Mouse (Mus musculus) macrophage (primary cell): ENCODE results near the gene Spen. TPM values are rescaled to one million over a fixed set of nuclear protein-coding genes. Genes with fewer than 3 reads are reported as not detected.
A peak's percentile ranks its signal among the peaks of the same experiment; 100 is the strongest.

Experiments
- H3K27ac ChIP-seq: fragments of 350-480 bp; formaldehyde crosslinking; 2 replicates; pipeline ENCODE4 v1.9.0; 2021
- H3K36me3 ChIP-seq: fragments of 350-480 bp; formaldehyde crosslinking; 2 replicates; pipeline ENCODE4 v1.9.0; 2021; ENCODE audit errors: inconsistent target
- H3K4me3 ChIP-seq: fragments of 350-480 bp; formaldehyde crosslinking; 2 replicates; pipeline ENCODE4 v1.9.0; 2021; ENCODE audit errors: inconsistent target
- H3K79me2 ChIP-seq: fragments of 350-480 bp; formaldehyde crosslinking; 2 replicates; pipeline ENCODE4 v1.9.0; 2021; ENCODE audit errors: inconsistent target
- WGBS: methylation state at CpG from one replicate; pipeline ENCODE4 v1.1.7; 2026; ENCODE audit warnings: inconsistent platforms; ENCODE audit not compliant: missing documents; 5-methylcytosine and 5-hydroxymethylcytosine counted together
- polyA plus RNA-seq: library from polyadenylated mRNA; stranded (reverse); fragments of 250-400 nt; gene quantifications from 3 replicates; pipeline ENCODE4 v1.2.4, GENCODE M21; 2018; ENCODE audit warnings: inconsistent platforms

The Spen gene
- polyA plus RNA-seq, 1 experiment from 2014 or later, result 31.4 TPM

DNA sequence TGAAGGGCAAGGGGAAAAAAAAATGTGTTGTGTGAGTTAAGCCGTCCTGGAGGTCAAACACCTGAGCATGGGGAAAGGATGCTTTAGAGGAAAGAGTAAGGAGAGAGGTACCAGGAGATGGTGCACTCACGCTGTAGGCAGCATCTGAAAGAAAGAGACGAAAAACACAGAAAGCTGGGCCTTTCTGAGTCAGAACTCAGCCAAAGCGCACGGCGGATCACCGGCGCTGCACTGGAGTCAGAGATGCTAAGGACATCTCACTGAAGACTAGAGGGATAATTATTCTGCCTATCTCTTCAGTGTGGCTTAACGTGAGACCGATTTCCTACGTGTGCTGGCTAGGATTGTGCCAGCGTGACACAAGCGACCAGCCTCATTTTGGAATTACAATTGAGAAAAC lies 110.5 kb downstream of the Spen start:
- no peaks in the 10 kb centered on the region for H3K36me3 ChIP-seq
- H3K4me3 ChIP-seq, result no peak overlapping the region
- no peaks in the 10 kb centered on the region for H3K79me2 ChIP-seq
- no peak overlapping the region for H3K27ac ChIP-seq
- WGBS, result 97% methylated on average over 13 of the region's 13 CpGs

DNA sequence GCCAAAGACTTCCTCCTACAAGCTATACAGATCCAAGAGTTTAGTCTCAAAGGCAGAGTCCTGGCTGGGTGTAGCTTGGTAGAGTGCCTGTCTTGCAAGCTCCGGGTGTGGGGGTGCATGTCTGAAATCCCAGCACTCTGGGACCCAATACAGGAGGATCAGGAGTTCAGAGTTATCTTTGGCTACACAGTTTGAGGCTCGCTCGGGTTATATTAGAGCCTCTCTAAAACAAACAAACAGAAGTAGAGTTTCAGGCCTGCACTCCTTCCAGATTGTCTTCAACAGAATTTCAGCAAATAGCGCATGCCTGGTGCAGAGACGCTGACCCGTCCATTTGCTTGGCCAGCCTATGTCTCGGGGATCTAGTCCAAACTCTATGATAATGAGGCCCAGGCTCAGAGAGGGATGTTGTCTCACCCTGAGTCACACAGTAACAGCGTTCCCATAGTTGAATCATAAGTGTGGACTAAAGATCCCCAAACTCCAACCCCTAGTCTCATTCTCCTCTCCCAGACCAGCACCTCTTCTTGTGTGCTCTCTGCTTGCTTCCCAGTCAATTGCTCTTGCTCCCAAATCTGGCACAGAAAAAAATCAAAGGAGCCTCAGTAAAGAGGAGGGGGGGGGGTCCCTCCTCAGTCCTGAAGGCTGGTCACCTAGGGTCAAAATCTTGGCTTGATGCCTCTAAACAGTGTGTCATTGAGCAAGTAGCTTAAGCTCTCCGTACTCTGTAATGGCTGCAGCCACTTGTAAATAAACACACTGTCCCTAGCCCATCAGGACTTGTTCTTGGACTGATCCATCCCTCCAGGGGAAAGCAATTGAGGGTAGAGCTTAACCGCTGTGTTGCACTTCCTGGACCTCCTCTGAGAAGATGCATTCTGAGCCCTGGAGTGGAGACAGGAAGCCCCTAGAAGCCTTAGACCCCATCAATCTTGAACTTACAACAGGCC lies 111.3 kb downstream of the Spen start:
- WGBS, result 96% methylated on average over 10 of the region's 10 CpGs
- H3K36me3 ChIP-seq, result no peaks in the 10 kb centered on the region
- no peaks in the 10 kb centered on the region for H3K79me2 ChIP-seq
- H3K4me3 ChIP-seq, result no peak overlapping the region
- peak overlapping the region; percentile 69 for H3K27ac ChIP-seq

DNA sequence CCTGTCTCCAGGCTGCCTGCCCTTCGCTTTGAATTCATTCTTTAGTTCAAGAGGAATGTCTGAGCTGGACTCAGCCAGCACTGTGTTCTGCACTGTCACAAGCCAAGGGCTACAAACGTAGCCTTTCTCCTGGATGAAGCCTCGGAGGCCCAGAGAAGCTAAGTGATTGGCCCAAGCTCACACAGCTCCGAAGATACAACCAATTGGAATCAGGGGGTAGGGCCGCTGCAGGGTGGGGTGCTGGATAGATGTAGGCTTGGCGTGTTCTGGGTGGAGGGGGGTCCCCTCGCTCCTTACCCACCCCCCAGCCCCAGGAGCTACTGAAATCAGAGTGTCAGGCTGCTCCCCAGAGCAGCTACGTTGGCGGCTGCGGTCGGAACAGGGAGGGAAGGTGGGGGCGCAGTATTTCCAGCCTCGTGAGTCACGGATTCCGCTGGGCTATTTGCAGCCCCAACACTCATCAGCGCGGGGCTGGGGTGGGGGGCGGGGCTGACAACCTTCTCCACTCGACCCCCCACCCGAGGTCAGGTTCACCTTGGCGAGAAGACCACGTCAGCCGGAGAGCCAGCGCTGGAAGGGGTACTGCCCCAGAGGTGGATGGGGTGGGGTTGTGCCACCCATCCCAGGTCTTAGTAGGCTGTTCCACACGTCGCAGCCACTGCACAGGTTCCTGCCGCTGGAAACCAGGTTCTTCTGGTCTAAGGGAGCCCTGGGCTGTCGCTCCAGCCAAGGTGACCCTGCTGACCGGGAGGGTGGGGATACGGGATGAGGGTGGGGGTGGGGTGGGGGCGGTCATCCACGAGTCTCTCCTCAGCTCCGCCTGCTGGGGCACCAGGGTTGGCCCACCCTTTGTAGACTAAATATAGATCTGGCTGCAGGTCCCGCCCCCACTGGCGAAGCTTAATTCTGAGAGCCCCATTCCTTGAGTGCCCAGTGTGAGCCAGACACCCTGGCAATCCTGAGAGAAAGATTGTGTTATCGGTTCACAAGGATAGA lies 112.6 kb downstream of the Spen start:
- Histone ChIP-seq H3K4me3 (peak overlapping the region; percentile 40), H3K79me2 (no peaks in the 10 kb centered on the region), H3K36me3 (no peaks in the 10 kb centered on the region), H3K27ac (peak overlapping the region; percentile 69)
- WGBS, result 5% methylated on average over 30 of the region's 36 CpGs

DNA sequence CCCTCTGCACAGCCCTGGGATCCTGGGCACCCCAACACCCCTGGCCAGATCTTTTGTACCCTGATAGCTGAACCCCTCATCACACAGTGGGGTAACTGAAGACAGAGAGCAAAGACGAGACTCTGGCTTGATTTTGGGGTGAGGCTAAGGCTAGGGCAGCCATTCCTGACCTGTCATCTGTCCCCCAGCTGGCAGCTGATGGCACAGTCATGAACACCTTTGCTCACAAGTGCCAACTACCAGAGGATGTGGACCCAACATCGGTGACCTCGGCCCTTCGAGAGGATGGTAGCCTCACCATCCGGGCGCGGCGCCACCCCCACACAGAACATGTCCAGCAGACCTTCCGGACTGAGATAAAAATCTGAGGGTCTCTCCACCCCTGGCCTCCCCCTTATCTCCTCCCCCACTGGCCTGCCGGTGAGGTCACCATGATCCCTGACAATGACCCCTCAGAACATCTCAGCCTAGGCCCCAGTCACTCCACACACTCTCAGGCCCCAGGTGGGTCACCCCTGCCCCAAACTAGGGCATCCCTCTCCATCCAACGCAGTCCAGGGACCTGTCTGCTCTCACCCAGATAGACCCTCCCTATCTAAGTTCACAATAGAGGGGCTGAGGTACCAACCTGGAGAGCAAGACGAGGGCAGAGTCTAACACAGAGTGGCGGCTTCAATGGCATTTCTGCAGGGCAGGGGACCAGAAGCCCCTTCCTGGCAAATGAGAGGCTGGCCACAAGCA lies 114.5 kb downstream of the Spen start:
- H3K4me3 ChIP-seq, result no peak overlapping the region
- H3K36me3 ChIP-seq, result no peaks in the 10 kb centered on the region
- H3K27ac ChIP-seq, result 0 out of 2 replicates have a peak overlapping the region, but pooled peaks have one; percentile 1
- no peaks in the 10 kb centered on the region for H3K79me2 ChIP-seq
- 96% methylated on average over 13 of the region's 13 CpGs for WGBS

DNA sequence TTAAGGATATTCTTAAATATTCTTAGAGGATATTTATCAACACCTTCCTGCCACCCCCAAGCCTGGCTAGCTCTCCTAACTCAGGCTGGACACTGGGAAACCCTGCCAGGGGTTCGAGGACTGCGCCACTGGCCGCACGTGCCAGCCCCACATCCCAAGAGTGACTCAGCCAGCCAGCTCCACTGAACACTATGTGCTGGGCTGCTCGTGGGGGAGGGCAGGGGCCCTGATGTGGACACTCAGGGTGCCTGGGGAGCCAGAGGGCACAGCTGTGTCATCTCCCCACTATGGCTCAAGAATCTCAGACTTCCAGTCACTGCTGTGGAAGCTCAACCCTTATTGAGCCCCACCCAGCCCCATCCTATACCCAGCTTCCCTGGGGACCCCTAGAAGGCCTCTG lies 115.1 kb downstream of the Spen start:
- no peak overlapping the region for H3K27ac ChIP-seq
- 84% methylated on average over 5 of the region's 5 CpGs for WGBS

DNA sequence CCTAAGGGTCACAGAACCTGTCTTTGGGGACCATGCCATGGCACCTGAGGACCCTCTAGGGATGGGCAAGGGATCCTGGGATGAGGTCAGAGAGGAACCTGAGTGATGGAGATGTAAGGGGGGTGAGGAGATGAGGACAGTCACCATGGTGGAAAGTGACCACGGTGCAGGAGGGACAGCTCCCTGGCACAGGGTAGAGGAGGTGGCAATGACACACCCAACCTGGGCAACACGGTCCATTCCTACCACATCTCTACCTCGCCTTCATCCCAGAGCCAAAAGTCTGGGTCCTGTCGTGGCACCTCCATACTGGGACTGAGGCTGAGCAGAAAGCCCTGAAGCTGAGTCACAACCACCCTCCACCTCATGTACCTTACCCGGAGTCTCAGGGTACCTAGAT lies 115.6 kb downstream of the Spen start:
- Histone ChIP-seq H3K4me3 (no peak overlapping the region), H3K36me3 (no peaks in the 10 kb centered on the region)
- 96% methylated on average over 5 of the region's 5 CpGs for WGBS

More for the DNA sequence above, 115.1 kb downstream of the Spen start:
- no peaks in the 10 kb centered on the region for H3K36me3 ChIP-seq
- no peak overlapping the region for H3K4me3 ChIP-seq
- H3K79me2 ChIP-seq, result no peaks in the 10 kb centered on the region

DNA sequence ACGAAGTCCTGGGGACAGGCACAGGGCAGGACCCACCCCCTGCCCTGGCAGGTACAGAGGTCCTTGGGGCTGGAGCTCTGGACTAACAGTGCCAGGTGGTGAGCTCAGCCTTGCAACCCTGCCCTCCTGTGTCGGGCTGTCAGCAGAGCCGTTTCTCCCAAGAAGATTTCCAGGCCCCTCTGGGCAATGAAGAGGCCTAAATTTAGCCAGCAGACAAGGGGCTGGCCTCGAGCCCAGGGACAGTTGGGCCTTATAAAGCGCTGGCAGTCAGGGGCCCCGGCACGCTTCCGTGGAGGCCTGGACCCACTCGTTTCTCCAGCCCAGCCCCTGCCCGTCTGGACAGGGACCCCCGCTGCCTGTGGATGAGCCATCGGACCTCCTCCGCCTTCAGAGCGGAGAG lies 117.0 kb downstream of the Spen start:
- H3K79me2 ChIP-seq, result no peaks in the 10 kb centered on the region
- no peak overlapping the region for H3K27ac ChIP-seq
- 89% methylated on average over 14 of the region's 14 CpGs for WGBS
- H3K36me3 ChIP-seq, result no peaks in the 10 kb centered on the region
- H3K4me3 ChIP-seq, result no peak overlapping the region

More for the DNA sequence above, 115.6 kb downstream of the Spen start:
- Histone ChIP-seq H3K27ac (no peak overlapping the region), H3K79me2 (no peaks in the 10 kb centered on the region)

DNA sequence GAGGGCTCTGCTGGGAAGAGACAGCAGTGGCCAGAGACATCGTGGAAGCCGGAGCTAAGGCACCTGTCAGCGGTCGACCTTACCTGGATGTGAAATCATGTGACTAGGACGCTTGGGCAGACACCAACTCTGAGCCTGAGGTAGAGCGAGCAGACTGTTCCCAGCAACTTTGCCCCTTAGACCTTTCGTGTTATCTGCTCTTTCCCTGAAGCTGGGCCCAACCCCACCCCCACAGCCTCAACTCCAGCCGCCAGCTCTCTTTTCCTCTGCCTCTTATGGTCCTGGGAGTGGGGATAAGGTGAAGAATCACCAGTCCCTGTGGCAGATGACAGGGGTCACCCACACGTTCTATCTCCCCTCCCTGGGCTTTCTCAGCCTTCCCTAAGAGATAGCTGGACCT lies 117.5 kb downstream of the Spen start:
- no peak overlapping the region for H3K4me3 ChIP-seq
- 90% methylated on average over 9 of the region's 9 CpGs for WGBS
- H3K27ac ChIP-seq, result no peak overlapping the region
- H3K79me2 ChIP-seq, result no peaks in the 10 kb centered on the region
- no peaks in the 10 kb centered on the region for H3K36me3 ChIP-seq

DNA sequence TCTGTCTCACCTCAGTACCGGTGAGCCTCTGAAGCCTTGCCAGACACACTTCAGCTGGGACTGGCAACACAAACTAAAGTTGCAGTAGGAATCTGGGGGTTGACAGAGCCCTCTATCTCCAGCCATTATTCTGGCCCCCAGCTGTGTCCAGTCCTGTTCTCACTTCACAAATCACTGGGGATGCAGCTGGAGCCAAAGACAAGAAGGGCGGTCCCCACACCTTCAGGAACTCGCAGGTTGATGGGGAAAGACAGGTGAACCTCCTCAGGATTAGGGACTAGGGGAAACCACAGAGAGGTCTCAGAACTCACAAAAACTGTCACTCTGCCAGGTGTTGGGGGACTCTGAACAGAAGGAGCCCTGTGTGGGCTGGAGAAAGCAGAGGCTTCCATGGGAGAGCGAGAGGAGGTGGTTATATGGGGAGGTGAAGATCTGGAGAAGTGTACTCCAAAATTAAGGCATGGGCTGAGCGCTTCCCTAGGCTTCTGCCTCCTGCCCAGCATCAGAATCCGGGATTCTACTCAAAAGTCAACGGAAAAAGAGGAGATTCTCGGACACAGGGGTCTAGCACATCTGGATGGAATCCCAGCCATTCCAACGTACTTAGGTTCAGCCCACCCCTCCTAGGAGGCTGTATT lies 118.1 kb downstream of the Spen start, which contains the start of gene Hspb7:
Gene Hspb7 (plus strand): TSS at position 588 of the 638 bp plus-strand sequence.
- Histone ChIP-seq H3K4me3 (no peak within 1 kb of the TSS), H3K36me3 (no peaks in the 10 kb centered on the region), H3K27ac (peak within 1 kb of the TSS; percentile 44), H3K79me2 (no peaks in the 10 kb centered on the region)
- WGBS, result 79% methylated on average over 9 of the region's 9 CpGs

DNA sequence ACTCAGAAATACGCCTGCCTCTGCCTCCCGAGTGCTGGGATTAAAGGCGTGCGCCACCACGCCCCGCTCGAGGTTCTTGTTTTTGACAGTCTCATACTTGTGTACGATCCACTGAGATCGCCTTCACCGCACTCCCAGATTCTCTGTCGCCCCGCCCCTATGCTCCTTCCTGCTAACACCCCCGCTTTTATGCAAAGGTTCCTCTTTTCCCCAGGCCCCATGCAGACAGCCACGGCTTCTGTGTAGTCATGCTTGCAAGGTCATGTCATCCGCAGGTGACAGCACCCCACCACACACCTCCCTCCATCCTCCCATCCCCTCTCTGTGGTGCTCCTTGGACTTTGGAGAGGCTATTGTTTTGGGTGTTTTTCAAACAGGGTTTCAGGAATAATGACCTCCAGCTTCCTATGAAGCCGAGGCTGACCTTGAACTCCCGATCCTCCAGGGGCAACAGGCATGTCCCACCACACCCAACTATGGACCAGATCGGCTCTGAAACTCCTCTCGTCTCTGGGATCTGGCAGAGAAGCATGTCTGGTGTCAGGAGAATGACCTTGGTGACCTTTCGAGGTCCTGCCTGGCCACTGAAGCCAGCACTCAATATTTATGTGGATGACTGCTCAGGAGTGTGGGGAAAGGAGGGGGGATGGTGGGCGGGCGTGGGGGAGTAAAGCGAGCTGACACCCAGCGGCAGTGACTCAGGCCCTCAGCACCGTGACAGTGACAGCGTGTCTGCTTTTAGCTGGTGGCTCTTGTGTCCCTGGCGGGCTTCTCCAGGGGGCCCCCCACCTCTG lies 118.8 kb downstream of the Spen start:
- Histone ChIP-seq H3K79me2 (no peaks in the 10 kb centered on the region), H3K4me3 (no peak overlapping the region), H3K27ac (peak overlapping the region; percentile 44), H3K36me3 (no peaks in the 10 kb centered on the region)
- 18% methylated on average over 27 of the region's 27 CpGs for WGBS
